Mouse (Mus musculus): ENCODE measurements at regions not wholly inside any gene's neighbourhood (a gene's known extent, or its start where the extent isn't known, plus 50 kb on each side); places are given as distances from the start of the nearest gene placed in this dataset.

DNA sequence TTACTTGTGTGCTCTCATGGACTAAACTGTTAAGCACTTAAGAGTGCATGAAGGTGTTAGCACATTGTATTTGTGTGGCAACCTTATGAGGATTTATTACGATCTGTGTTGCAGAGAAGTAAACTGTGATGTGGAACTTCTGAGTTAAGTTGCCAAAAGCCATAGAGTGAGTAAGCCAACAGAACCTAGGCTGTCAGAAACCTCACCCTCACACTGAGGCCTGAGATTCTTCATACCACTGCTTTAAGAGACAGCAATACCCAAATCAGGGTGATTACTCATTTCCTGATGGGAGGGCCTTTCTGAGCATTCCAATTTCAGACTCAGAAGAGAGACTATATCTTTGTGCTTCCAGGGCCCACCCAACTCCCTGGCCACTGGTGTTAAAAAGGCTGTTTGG lies 140.5 kb upstream of the Mctp2 start:
- DNase-seq (ENCODE audit: low read depth, low spot score), result no peak
- TF ChIP-seq SMC3 (IDR thresholded peaks at IDR 0.05; ENCODE audit: low read depth, low read length) (no peak), MAZ (IDR thresholded peaks at IDR 0.05; ENCODE audit: low read depth, low read length) (no peak), POLR2AphosphoS2 (IDR thresholded peaks at IDR 0.05; ENCODE audit: low read length) (no peak), POLR2AphosphoS5 (IDR thresholded peaks at IDR 0.05; ENCODE audit: borderline replicate concordance, low read depth, low read length) (no peak), ZKSCAN1 (IDR thresholded peaks at IDR 0.05; ENCODE audit: low read depth, low read length) (no peak), RCOR1 (IDR thresholded peaks at IDR 0.05; ENCODE audit: low read depth, low read length) (no peak), HCFC1 (IDR thresholded peaks at IDR 0.05; ENCODE audit: low read depth, low read length) (no peak), ETS1 (IDR thresholded peaks at IDR 0.05; ENCODE audit: low read depth, low read length) (no peak)
- no peak overlapping the region for H3K4me3 ChIP-seq (ENCODE audit: control insufficient read depth in 1 of 2, insufficient read depth in 1 of 2, low read depth in 2 of 2, low read length in 2 of 2)
- H3K27me3 ChIP-seq (ENCODE audit: control insufficient read depth in 1 of 2, insufficient read depth in 2 of 2, low read length in 2 of 2), result no peaks in the 10 kb centered on the region
- no peaks in the 10 kb centered on the region for H3K4me1 ChIP-seq (ENCODE audit: control insufficient read depth in 1 of 2, insufficient read depth in 2 of 2, low read length in 2 of 2)
- no peak overlapping the region for H3K27ac ChIP-seq (ENCODE audit: control insufficient read depth, low read depth, low read length)
- H3K36me3 ChIP-seq (ENCODE audit: control insufficient read depth in 1 of 2, insufficient read depth in 2 of 2, low read length in 2 of 2), result no peaks in the 10 kb centered on the region
- no peaks in the 10 kb centered on the region for H3K9me3 ChIP-seq (replicated peaks; ENCODE audit: insufficient read depth, low read length)
- H3K9ac ChIP-seq (ENCODE audit: control insufficient read depth, low read depth, low read length, poor library complexity, severe bottlenecking), result no peak overlapping the region
- no peaks in the 10 kb centered on the region for H3K79me2 ChIP-seq (ENCODE audit: control insufficient read depth, insufficient read depth, low read length, poor library complexity)

DNA sequence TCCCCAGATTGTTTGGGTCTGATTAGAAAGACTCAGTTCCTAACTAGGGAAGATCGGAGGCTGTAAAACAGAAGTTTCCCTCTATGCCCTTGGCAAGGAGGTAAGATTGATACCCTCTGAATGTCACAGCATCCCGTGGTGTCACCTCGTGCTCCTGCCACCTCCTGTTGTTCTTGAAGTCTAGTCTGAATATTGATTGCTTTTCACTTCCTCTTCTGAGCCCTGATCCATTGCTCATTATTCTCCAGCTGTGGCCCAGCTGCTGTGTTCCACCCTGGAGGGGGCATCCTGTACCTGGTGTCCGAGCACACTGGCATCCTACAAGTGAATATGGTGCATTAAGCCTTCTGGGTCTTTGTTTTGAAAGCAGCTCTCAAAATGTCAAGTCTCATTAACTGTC lies 156.6 kb upstream of the Mctp2 start:
- Histone ChIP-seq H3K27ac (ENCODE audit: control insufficient read depth, low read depth, low read length) (no peak overlapping the region), H3K9me3 (replicated peaks; ENCODE audit: insufficient read depth, low read length) (no peaks in the 10 kb centered on the region), H3K27me3 (ENCODE audit: control insufficient read depth in 1 of 2, insufficient read depth in 2 of 2, low read length in 2 of 2) (no peaks in the 10 kb centered on the region), H3K36me3 (ENCODE audit: control insufficient read depth in 1 of 2, insufficient read depth in 2 of 2, low read length in 2 of 2) (no peaks in the 10 kb centered on the region), H3K79me2 (ENCODE audit: control insufficient read depth, insufficient read depth, low read length, poor library complexity) (no peaks in the 10 kb centered on the region), H3K4me1 (ENCODE audit: control insufficient read depth in 1 of 2, insufficient read depth in 2 of 2, low read length in 2 of 2) (no peaks in the 10 kb centered on the region), H3K9ac (ENCODE audit: control insufficient read depth, low read depth, low read length, poor library complexity, severe bottlenecking) (no peak overlapping the region), H3K4me3 (ENCODE audit: control insufficient read depth in 1 of 2, insufficient read depth in 1 of 2, low read depth in 2 of 2, low read length in 2 of 2) (no peak overlapping the region)
- TF ChIP-seq ETS1 (IDR thresholded peaks at IDR 0.05; ENCODE audit: low read depth, low read length), result no peak
- no peak for TF ChIP-seq ELF1 (IDR thresholded peaks at IDR 0.05; ENCODE audit: low read depth, low read length)
- TF ChIP-seq USF2 (IDR thresholded peaks at IDR 0.05; ENCODE audit: borderline replicate concordance in 1 of 2, insufficient read depth in 1 of 2, low read depth in 1 of 2, low read length in 2 of 2), result no peak
- no peak for TF ChIP-seq TBP (IDR thresholded peaks at IDR 0.05; ENCODE audit: low read depth, low read length)
- TF ChIP-seq TAL1 (IDR thresholded peaks at IDR 0.05; ENCODE audit: low read length), result no peak
- no peak for TF ChIP-seq POLR2AphosphoS2 (IDR thresholded peaks at IDR 0.05; ENCODE audit: low read length)
- no peak for TF ChIP-seq CTCF (IDR thresholded peaks at IDR 0.05 in 2 of 3, conservative IDR thresholded peaks at IDR 0.05 in 1 of 3; ENCODE audit: control insufficient read depth in 1 of 3, insufficient read depth in 1 of 3, low read depth in 2 of 3, low read length in 3 of 3, poor library complexity in 1 of 3, severe bottlenecking in 1 of 3)
- no peak for TF ChIP-seq USF1 (IDR thresholded peaks at IDR 0.05; ENCODE audit: low read depth, low read length)
- TF ChIP-seq JUND (IDR thresholded peaks at IDR 0.05; ENCODE audit: low read depth, low read length), result no peak
- TF ChIP-seq ZKSCAN1 (IDR thresholded peaks at IDR 0.05; ENCODE audit: low read depth, low read length), result no peak
- TF ChIP-seq TCF12 (IDR thresholded peaks at IDR 0.05; ENCODE audit: low read depth, low read length), result no peak
- no peak for TF ChIP-seq ZNF384 (IDR thresholded peaks at IDR 0.05; ENCODE audit: low read depth, low read length)
- no peak for TF ChIP-seq POLR2AphosphoS5 (IDR thresholded peaks at IDR 0.05; ENCODE audit: borderline replicate concordance, low read depth, low read length)
- no peak for TF ChIP-seq NRF1 (IDR thresholded peaks at IDR 0.05; ENCODE audit: insufficient read depth, low read depth, low read length, poor library complexity, severe bottlenecking)
- no peak for TF ChIP-seq MXI1 (IDR thresholded peaks at IDR 0.05; ENCODE audit: low read depth, low read length)
- TF ChIP-seq SMC3 (IDR thresholded peaks at IDR 0.05; ENCODE audit: low read depth, low read length), result no peak
- TF ChIP-seq POLR2A (IDR thresholded peaks at IDR 0.05; ENCODE audit: control insufficient read depth in 1 of 2, insufficient read depth in 1 of 2, low read depth in 1 of 2, low read length in 2 of 2, poor library complexity in 1 of 2), result no peak
- TF ChIP-seq MAZ (IDR thresholded peaks at IDR 0.05; ENCODE audit: low read depth, low read length), result no peak
- TF ChIP-seq GABPA (IDR thresholded peaks at IDR 0.05; ENCODE audit: low read depth, low read length), result no peak
- TF ChIP-seq MYB (IDR thresholded peaks at IDR 0.05; ENCODE audit: low read depth, low read length), result no peak
- no peak for DNase-seq (ENCODE audit: low read depth, low spot score)

Measured in MEL (cell line).